Mouse (Mus musculus) cerebellum, adult 2 months (tissue): ENCODE measurements at regions not wholly inside any gene's neighbourhood (a gene's known extent, or its start where the extent isn't known, plus 50 kb on each side); places are given as distances from the start of the nearest gene placed in this dataset.

Source experiments
- CTCF ChIP-seq: fragments of 200-500 bp; IDR thresholded peaks from 2 replicates; pipeline ENCODE4 v1.5.1; 2011; ENCODE audit warnings: low read depth, mild to moderate bottlenecking, control low read depth, low read length, moderate library complexity, borderline replicate concordance; ENCODE audit not compliant: insufficient read depth
- POLR2A ChIP-seq: fragments of 200-500 bp; IDR thresholded peaks from 2 replicates; pipeline ENCODE4 v1.6.1; 2011; ENCODE audit warnings: low read length, control low read depth, borderline replicate concordance; ENCODE audit not compliant: insufficient read depth

DNA sequence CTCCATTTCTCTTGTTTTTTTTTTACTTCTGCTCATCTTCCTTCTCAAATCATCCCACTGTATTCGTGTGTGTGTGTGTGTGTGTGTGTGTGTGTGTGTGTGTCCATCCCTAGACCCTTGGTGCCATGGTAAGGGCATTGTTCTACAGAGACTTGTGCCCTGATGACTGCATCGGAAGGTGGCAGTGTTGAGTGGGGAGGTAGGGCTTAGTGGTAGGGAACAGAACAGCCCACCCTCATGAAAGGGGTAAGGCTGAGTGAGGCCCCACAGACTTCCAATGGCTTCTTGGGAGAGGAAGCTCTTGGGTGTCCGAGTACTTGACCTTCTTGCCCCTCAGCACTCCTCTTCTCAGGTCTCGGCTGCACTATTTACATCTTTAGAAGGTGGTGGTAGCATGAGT lies 100.3 kb downstream of the Tmco5 start:
- no peak for TF ChIP-seq POLR2A
- no peak for TF ChIP-seq CTCF
